9 mouse cellular contexts compared by ENCODE assay signal in the genomic region with DNA sequence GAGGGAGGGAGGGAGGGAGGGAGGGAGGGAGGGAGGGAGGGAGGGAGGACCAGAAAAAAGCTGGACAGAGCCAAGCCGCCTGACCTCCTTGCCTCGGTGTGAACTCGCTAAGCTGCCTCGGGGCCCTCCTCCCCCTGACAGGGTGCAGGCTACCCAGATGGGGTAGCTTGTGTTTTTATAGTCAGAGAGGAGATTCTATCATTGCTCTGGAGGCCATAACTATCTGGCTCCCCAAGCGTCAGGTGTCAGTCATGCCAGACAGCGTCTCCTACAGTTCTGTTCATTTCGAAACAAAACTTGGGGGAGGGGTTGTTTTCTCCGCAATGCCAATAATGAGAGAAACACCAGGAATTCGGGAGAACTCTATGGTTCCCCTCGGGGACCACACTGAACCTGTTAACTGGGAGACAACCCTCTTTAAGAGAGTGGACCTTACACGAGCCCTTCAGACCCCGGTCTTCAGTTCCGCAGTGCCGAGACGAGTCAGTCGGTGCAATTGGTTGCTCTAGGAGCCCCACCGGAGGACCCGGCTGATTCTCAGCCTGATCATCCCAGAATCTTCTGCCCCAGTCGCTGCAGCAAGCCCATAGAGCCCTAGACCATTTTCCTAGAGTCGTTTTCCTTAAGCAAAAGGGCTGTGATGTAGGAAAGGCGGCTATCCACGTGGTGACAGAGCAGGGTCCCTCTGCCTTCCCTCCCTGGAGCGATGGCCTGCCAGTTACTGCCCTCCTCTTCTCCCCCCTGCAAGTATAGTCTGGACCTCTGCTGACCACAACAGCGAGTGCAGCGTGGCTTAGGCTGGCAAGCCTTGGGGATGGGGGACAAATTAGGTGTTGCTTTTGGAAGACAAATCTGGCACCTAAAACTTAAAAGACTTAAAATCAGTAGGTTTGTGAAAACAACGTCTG. TPM values are rescaled to one million over a fixed set of nuclear protein-coding genes. Genes with fewer than 3 reads are reported as not detected.
DNase-seq lines count a peak whose midpoint lies in the region; ATAC-seq and TF ChIP-seq lines count a peak whose summit lies in the region.
"Had no signal": no experiment of that assay in that cellular context is flagged by ENCODE, and none has a peak within 500 bp of the region (broad histone marks: within the 10 kb centered on the region; RNA-seq: fewer than 3 reads in every experiment).

No protein-coding gene starts in this region.

- TF ChIP-seq EP300 in liver, embryonic 14.5 days (IDR thresholded peaks at IDR 0.05; ENCODE audit: low read depth) = no peak

- TF ChIP-seq CTCF in liver, embryonic 14.5 days (IDR thresholded peaks at IDR 0.05; ENCODE audit: low read depth) = no peak

- H3K27me3 ChIP-seq in lung, embryonic 16.5 days (ENCODE audit: control insufficient read depth, insufficient read depth, low read depth, low read length) = peaks cover 55% of the 10 kb centered on the region
- H3K27me3 ChIP-seq in heart, embryonic 15.5 days = peaks cover 59% of the 10 kb centered on the region
- H3K27me3 ChIP-seq in liver, embryonic 14.5 days (ENCODE audit: control insufficient read depth, insufficient read depth, low read length) = peaks cover 63% of the 10 kb centered on the region

- peaks cover 29% of the 10 kb centered on the region for H3K4me1 ChIP-seq in lung, embryonic 16.5 days (replicated peaks; ENCODE audit: control insufficient read depth, insufficient read depth, low read length)
- H3K4me1 ChIP-seq in heart, embryonic 15.5 days (replicated peaks) = peaks cover 37% of the 10 kb centered on the region
- no peaks in the 10 kb centered on the region for H3K4me1 ChIP-seq in liver, embryonic 14.5 days (replicated peaks; ENCODE audit: control insufficient read depth in 2 of 2, insufficient read depth in 2 of 2, low read length in 1 of 2)

- DNase-seq in lung, postnatal 10 days = no peak
- no peak for DNase-seq in liver, embryonic 14.5 days (ENCODE audit: low read depth in 3 of 3, low spot score in 3 of 3)
- no peak for DNase-seq in frontal cortex, postnatal 14 days (ENCODE audit: low spot score in 2 of 2)
- DNase-seq in layer of hippocampus, adult 9-10 months (ENCODE audit: low spot score) = no peak
- no peak for DNase-seq in right cerebral cortex, postnatal 4 days

- H3K36me3 ChIP-seq in lung, embryonic 16.5 days (ENCODE audit: control insufficient read depth, insufficient read depth, low read length) = no peaks in the 10 kb centered on the region
- H3K36me3 ChIP-seq in heart, embryonic 15.5 days = no peaks in the 10 kb centered on the region
- no peaks in the 10 kb centered on the region for H3K36me3 ChIP-seq in liver, embryonic 14.5 days (replicated peaks; ENCODE audit: control insufficient read depth, insufficient read depth, low read depth)

- 0 out of 2 replicates have a peak overlapping the region, but pooled peaks have one; percentile 15 for H3K9ac ChIP-seq in lung, embryonic 16.5 days (ENCODE audit: low read length)
- H3K9ac ChIP-seq in heart, embryonic 15.5 days = 0 out of 2 replicates have a peak overlapping the region, but pooled peaks have one; percentile 14
- H3K9ac ChIP-seq in liver, embryonic 14.5 days (replicated peaks) = no peak overlapping the region

- H3K9me3 ChIP-seq in lung, embryonic 16.5 days (ENCODE audit: control insufficient read depth, low read length) = no peaks in the 10 kb centered on the region
- H3K9me3 ChIP-seq in heart, embryonic 15.5 days (replicated peaks) = no peaks in the 10 kb centered on the region
- H3K9me3 ChIP-seq in liver, embryonic 14.5 days (ENCODE audit: control insufficient read depth, low read length) = no peaks in the 10 kb centered on the region

- ATAC-seq in lung, embryonic 16.5 days (ENCODE audit: low read depth) = no peak
- ATAC-seq in heart, embryonic 15.5 days (replicated peaks; ENCODE audit: insufficient number of reproducible peaks, insufficient read depth, low FRiP score, low read depth) = no peak
- no peak for ATAC-seq in liver, embryonic 14.5 days (ENCODE audit: insufficient read depth)
- no peak for ATAC-seq in monocyte, adult 5-6 weeks (replicated peaks; ENCODE audit: insufficient number of reproducible peaks, low FRiP score, low TSS enrichment, poor library complexity, severe bottlenecking)

- H3K4me2 ChIP-seq in lung, embryonic 16.5 days (ENCODE audit: low read depth, low read length) = peak overlapping the region; percentile 99
- H3K4me2 ChIP-seq in heart, embryonic 15.5 days = peak overlapping the region; percentile 99
- peak overlapping the region; percentile 47 for H3K4me2 ChIP-seq in liver, embryonic 14.5 days (ENCODE audit: low read depth)

- H3K27ac ChIP-seq in lung, embryonic 16.5 days (ENCODE audit: low read length) = no peak overlapping the region
- no peak overlapping the region for H3K27ac ChIP-seq in heart, embryonic 15.5 days
- H3K27ac ChIP-seq in liver, embryonic 14.5 days = no peak overlapping the region

- 1% methylated on average over 26 of the region's 26 CpGs for WGBS in lung, embryonic 16.5 days
- WGBS in heart, embryonic 15.5 days = 3% methylated on average over 26 of the region's 26 CpGs
- 3% methylated on average over 26 of the region's 26 CpGs for WGBS in liver, embryonic 14.5 days (ENCODE audit: insufficient replicate concordance)

- H3K4me3 ChIP-seq in lung, embryonic 16.5 days (ENCODE audit: low read length) = peak overlapping the region; percentile 44
- peak overlapping the region; percentile 66 for H3K4me3 ChIP-seq in heart, embryonic 15.5 days
- peak overlapping the region in 1 of 2 experiments; percentile 28; a peak in 2 of 4 replicates for H3K4me3 ChIP-seq in liver, embryonic 14.5 days (ENCODE audit: insufficient read depth in 1 of 2, low read depth in 2 of 2, low read length in 2 of 2)

RNA-seq across cellular contexts. Expression of a gene that starts 1.2 kb away (rescaled TPM):
- 0.29 and 0.39 TPM in 2 replicates for polyA plus RNA-seq in lung, embryonic 16.5 days (2015; fragmentation: Nextera tagmentation; extraction: Ambion mirVana)
- 0.25 and 0.44 TPM in 2 replicates for polyA plus RNA-seq in heart, embryonic 15.5 days (2015; fragmentation: Nextera tagmentation; extraction: Ambion mirVana)
- 0.04 and 0.07 TPM in 2 replicates for polyA plus RNA-seq in liver, embryonic 14.5 days (2012; rRNA removed)
- polyA plus RNA-seq in liver, embryonic 14.5 days (2014; fragmentation: Nextera tagmentation; extraction: Ambion mirVana) = 0.10 and 0.11 TPM in 2 replicates
- total RNA-seq in monocyte, adult 5-6 weeks (2017) = not detected in 3 replicates
- total RNA-seq: neutrophil, adult 5-6 weeks had no signal

RNA-seq across cellular contexts. Expression of a gene that starts 59.9 kb away (rescaled TPM):
- 18.3 and 19.7 TPM in 2 replicates for polyA plus RNA-seq in lung, embryonic 16.5 days (2015; fragmentation: Nextera tagmentation; extraction: Ambion mirVana)
- polyA plus RNA-seq in heart, embryonic 15.5 days (2015; fragmentation: Nextera tagmentation; extraction: Ambion mirVana) = 9.6 and 12.4 TPM in 2 replicates
- polyA plus RNA-seq in liver, embryonic 14.5 days (2012; rRNA removed) = 1.6 and 1.8 TPM in 2 replicates
- polyA plus RNA-seq in liver, embryonic 14.5 days (2014; fragmentation: Nextera tagmentation; extraction: Ambion mirVana) = 3.2 and 3.4 TPM in 2 replicates
- 1.6 TPM in 1 of 3 replicates, not detected in the others for total RNA-seq in monocyte, adult 5-6 weeks (2017)
- total RNA-seq: neutrophil, adult 5-6 weeks had no signal

Comparison
In these comparisons a context has a peak if more than half of its experiments do, and no peak if none do; other contexts are left out.
1. H3K4me2 ChIP-seq: peak in every context shown above with its lines; median percentile 99 in lung, embryonic 16.5 days; 99 in heart, embryonic 15.5 days; 47 in liver, embryonic 14.5 days.